Mouse (Mus musculus): ENCODE data around the gene Bcar1.

- TF ChIP-seq POLR2A (IDR thresholded peaks at IDR 0.05; ENCODE audit: low read depth, low read length) (no peak), CTCF (IDR thresholded peaks at IDR 0.05; ENCODE audit: extremely low read depth, insufficient read depth, insufficient read length, insufficient replicate concordance) (no peak)
Observed at GRCm38 (mm10) chr8:111779690-111780089, 36.1 kb upstream of the Bcar1 start.

Data from spleen, adult 2 months (tissue).